Mouse (Mus musculus): ENCODE results near the gene Vps51. TPM values are rescaled to one million over a fixed set of nuclear protein-coding genes. Genes with fewer than 3 reads are reported as not detected.
"Not testable (repeated sequence)": the region's sequence is repeated elsewhere in the genome, so short reads cannot be mapped to it uniquely, and the experiment has no call there.

The Vps51 gene
- total RNA-seq, 2 experiments from 2014 or later: 15.7 to 19.3 TPM

DNA sequence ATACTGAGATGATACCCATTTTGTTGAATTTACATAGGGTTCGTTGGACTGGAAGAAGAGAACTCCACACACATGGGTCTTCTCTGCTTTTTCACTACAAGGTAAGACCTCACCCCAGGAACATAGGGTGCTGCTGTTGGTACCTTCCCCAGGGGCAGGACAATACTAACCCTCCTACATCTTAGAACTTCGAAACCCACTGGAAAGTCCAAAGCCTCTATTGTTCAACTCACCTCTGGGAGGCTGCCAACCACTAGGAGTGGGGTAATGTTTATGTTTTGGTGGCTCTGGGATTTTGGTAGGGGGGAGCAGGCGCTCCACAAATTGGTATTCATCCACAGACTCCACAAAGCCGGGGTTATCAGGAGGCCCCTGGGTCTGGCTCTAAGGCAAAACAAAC lies 20.3 kb downstream of the Vps51 start:
- intact Hi-C loops (cut with DNase I): no loop called here
- DNase-seq: no peak

DNA sequence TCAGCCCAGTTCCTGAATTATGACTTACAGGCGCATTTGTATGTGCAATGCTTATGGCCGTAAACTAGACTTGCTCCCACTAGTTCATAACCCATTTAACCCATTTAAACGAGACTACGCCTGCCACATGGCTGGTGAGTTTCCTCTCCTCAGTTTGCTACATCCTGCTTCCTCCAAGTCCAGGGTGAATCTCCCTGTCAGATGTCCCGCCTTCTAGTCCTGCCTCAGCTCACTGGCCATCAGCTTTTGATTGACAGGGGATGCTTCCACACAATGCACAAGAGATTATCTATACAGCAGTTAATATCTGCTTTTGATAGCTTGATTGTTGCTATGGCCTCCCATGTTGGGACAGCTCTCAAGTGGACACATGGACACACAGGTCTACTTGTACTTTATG lies 22.7 kb downstream of the Vps51 start:
- DNase-seq: no peak
- intact Hi-C loops (cut with DNase I): no loop called here

DNA sequence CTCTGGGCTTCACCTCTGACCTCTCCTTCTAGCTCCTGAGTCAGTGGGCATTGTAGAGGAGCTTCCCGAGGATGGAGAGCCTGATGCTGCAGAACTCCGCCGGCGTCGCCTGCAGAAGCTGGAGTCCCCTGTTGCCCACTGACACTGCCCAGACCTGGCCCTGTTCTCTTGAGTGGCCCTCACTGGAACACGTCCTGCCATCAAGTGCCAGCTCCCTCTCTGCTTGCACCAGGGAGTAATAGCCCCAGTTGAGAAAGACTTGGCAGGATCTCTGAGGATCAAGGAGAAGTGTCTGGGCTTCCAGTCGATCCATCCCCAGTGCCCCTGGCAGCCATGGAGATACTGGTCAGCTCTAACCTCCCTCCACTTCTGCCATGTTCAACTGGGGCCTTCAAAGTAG lies 24.5 kb downstream of the Vps51 start:
- DNase-seq: no peak
- intact Hi-C loops (cut with DNase I): no loop called here

DNA sequence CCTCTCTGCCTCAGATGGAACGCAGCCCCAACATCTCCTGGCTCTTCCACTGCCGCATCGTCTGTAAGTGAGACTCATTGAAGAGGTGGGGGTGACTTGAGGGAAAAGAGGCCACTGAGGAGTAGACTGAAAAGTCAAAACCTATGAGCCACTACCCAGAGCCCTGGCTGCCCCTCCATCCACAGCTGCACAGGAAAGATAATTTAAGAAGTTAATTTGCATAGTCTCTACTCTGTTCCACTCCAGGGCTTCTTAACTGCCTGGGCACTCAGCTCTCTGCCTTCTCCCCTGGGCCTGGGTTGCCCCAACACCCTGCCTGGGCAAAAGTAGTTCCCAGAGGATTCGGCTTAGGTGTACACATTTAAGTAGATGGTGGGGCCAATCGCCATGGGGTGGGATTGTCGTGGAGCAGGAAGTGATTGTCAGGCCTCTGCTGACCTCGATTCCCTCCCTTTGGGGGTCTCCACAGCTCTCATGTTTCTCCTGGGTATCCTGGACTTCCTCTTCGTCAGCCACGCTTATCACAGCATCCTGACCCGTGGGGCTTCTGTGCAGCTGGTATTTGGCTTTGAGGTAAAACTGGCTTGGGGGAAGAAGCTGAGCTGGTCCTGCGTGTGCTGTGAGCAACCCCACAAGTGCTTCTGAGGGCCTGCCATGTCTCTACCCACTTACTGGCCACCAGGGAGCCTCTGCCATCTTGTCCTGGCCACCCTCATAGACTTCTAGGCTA lies 28.2 kb downstream of the Vps51 start:
- intact Hi-C loops (cut with DNase I): no loop called here
- DNase-seq: no peak

DNA sequence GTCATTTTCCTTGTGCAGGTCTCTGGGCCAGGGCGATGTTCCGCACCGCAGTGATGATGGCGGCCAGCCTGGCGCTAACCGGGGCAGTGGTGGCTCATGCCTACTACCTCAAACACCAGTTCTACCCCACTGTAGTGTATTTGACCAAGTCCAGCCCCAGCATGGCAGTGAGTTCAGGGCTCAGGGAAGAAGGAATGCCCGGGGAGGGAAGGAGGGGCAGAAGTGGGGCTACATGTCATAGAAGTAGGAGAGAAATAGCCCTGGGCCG lies 29.2 kb downstream of the Vps51 start:
- intact Hi-C loops (cut with DNase I): no loop called here

DNA sequence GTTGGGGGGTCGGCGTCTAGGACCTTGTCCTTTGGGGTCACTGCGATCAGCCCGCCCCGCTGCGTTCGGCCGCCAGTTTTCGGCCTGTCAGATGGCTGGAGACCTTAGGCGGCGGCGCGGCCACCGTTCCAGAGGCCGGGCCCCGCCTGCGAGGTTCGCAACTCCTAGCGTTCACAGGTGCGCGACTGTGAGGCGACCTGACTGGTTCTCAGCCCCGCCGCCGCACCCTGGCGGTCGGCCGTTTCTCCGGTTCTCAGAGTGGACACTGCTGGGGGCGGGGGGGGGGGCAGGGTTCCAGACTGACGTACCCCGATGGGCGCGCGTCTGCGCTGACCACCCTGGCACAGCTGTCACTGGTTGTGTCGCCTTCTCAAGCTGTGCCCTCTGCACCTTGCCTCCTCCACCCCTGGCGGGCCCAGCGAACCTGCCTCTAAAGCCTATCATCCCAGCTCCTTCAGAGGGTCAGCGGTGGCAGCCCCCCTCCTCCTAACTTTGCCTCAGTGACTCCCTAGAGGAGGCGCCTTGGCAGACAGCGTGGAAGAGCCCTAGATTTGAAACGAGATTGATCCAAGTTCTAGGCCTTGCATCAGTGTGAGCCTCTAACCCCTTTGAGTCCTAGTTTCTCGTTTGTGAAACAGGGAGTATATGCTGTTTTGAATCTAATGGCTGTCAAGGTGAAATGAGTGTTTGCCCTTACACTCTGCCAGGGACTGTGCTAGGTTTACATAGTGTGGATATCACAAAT lies 29.7 kb downstream of the Vps51 start:
- intact Hi-C loops (cut with DNase I): no loop called here
- DNase-seq: no peak

More for the DNA sequence above, 29.2 kb downstream of the Vps51 start:
- no peak for DNase-seq

DNA sequence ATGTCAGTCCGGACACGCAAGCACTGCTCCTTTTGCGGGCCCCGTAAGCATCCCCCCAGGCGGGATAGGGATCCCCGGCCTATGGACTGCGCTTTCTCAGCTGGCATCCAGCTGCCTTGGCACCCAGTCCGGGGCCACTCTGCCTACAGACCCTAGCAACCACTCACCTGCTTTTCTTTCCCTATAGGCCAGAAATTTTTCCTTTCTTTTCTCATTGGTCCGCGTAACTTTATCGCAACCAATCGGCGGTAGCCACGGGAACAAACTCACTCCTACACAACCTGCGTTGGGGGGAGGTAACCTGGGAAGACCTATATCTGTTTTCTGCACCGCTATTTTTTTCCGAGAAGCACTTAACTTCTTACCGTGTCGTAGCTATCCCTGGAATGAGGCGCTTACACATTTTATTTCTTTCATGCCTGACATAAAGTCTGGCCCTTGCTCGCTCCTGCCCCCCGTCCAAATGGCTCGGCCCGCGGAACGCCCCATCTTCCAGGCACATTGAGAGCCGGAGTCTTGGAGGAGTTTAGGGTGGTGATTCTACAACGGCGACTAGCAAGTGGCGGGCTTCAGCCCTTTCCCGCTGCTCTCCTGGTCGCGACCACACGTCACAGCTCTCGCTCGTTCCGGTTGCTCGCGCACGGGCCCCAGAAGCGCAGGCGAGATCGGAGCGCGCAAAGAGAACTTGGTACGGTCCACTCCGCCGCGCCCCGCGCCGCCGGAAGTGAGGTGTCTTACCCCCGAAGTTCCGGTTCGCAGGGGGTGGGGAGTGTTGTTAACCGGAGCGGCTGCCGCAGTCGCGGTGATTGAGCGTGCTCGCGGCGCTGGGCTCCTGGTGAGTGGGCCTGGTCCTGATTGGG lies 30.5 kb downstream of the Vps51 start, which contains the start of gene Syvn1:
TSS of gene Syvn1 (plus strand) at position 283 of the 860 bp plus-strand sequence.
- intact Hi-C loops (cut with DNase I): no loop called here

DNA sequence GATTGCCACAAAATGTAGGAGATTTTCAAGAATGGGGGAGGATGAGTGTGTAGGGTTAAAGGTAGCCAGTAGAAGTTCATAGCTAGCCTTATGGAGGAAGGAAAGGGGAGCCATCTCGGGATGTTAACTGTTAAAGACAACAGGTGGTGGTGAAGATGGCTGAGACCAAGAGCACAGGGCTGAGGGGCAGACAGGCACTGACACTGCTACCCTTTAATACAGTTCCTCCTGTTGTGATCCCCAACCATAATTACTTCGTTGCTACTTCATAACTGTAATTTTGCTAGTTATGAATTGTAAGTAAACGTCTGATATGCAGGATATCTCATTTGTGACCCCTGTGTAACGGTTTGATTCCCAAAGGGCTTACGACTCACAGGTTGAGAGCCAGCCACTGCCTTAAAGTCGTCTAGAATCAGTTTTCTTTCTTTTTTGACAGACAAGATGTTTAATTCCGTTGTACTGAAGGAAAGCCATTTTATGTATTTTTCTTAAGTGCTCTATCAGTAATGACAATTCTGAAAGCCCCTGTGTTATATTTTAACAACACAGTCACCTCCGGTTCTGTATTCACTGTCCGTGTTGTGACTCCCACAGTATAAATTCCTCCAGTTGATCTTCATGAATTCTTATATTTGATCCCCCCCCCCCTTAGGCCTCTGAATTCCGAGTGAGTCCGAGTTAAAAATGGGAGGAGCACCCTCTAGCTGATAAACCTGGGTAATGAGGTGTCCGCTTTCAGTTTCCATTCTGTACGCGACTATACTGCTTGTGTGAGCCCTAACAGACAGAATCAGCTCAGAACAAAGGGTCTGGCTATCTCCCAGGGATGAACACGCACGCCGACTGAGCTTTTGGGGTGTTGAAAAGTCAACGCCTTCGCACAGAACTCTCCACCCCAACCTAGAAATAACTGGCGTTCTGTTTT lies 31.4 kb downstream of the Vps51 start:
- intact Hi-C loops (cut with DNase I): no loop called here
- no peak for DNase-seq

More for the DNA sequence above, 30.5 kb downstream of the Vps51 start, which contains the start of gene Syvn1:
- peak; percentile 82 to 85 for DNase-seq

DNA sequence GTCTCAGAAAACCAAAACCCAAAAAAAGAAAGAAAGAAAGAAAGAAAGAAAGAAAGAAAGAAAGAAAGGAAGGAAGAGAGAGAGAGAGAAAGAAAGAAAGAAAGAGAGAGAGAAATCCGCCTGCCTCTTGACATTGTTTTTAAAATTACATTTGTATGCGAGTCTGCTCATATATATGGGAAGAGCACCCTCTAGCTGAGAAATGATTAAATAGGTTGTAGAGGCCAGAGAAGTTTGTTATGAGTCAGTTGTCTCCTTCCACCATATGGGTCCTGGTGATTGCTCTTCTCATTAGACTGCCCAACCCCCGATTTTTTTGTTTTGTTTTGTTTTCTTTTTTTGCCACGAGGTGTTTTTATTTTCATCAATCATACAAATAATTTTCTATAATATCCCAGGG lies 32.9 kb downstream of the Vps51 start:
- DNase-seq; intact Hi-C loops (cut with DNase I): not testable (repeated sequence)

DNA sequence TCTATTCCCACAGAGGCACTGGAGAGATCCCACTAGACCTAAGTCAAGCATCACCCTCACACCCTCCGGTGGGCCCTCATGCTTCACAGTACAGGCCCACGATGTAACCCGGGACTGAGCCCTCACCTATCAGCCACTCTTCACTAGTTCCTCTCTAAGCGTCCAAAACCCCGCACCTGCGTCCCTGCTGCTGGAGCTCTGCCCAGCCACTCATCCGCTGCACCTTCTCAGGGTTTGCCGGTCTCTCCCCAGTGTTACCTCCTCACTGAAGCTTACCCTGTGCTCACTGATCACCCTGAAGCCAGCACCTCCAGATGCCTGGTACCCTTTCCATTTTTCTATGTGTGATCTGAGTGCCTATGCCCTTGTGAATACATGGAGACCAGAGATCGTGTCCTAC lies 34.7 kb downstream of the Vps51 start:
- intact Hi-C loops (cut with DNase I): no loop called here
- no peak for DNase-seq

DNA sequence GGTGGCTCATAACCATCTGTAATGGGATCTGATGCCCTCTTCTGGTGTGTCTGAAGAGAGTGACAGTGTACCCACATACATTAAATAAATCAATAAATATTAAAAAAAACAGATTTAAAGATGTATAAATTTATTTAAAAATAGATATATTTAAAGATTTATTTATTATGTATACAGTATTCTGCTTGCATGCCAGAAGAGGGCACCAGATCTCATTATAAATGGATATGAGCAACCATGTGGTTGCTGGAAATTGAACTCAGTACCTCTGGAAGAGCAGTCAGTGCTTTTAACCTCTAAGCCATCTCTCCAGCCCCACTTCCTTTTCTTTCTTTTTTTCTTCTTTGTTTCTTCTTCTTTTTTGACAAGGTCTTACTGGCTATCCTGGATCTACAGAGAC lies 37.0 kb downstream of the Vps51 start:
- intact Hi-C loops (cut with DNase I): no loop called here
- DNase-seq: no peak

DNA sequence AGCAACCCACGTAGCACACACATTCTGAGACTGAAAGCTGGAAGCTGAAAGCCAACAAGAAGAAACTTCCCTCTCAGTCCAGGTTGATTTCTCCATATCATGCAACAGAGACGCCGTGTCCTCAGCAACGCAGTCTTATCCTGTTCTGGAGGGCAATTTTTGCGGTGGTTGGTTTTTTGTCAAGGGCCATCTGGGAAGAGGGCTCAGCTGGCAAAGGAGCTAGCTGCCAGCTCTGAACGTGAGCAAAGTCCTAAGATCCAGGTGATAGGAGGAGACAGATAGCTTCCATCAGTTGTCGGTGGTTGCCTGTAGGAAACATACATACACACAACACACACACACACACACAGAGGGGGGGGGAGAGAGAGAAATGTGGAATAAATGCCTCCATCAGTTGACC lies 38.7 kb downstream of the Vps51 start:
- intact Hi-C loops (cut with DNase I): no loop called here
- no peak for DNase-seq

DNA sequence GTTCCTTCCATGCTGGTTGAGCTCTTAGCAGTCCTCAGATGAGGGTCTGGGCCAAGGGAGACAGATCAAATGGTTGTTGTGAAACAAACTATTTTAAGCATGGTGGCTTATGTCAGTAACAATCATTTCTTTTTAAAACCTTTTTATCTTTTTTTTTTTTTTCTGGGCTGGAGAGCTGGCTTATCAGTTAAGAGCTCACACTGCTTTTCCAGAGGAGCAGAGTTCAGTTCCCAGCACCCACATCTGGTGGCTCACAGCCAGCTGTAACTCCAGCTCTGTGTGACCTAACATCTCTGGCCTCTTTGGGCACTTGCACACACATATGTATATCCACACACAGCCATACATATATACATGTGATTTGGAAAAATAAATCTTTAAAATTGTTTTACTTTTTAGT lies 39.3 kb downstream of the Vps51 start:
- intact Hi-C loops (cut with DNase I): no loop called here
- DNase-seq: no peak

DNA sequence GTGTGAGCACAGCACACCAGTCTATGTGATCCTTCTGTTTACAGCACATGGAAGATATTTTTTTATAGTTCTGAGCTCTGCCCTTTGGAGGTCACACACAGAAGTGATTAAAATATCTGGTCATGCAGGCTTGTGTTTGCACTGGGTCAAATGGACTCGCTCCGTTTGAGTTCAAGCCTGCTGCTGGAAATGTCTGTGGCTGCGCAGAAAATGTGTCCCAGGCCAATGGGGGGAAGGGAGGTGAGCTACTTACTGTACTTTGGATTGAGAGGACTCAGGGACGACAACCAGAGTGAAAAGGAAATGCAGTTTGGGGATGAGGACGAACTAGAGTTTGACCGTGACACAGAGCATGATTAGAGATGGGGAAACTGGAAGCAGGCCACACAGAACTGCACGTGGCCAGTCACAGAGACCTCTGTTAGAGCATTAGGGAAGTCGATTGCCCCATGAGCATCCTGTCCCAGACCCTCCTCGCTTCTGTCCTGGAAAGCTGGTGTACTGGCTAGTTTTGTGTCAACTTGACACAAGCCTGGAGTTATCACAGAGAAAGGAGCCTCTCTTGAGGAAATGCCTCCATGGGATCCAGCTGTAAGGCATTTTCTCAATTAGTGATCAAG lies 41.0 kb downstream of the Vps51 start:
- DNase-seq: no peak
- intact Hi-C loops (cut with DNase I): no loop called here

DNA sequence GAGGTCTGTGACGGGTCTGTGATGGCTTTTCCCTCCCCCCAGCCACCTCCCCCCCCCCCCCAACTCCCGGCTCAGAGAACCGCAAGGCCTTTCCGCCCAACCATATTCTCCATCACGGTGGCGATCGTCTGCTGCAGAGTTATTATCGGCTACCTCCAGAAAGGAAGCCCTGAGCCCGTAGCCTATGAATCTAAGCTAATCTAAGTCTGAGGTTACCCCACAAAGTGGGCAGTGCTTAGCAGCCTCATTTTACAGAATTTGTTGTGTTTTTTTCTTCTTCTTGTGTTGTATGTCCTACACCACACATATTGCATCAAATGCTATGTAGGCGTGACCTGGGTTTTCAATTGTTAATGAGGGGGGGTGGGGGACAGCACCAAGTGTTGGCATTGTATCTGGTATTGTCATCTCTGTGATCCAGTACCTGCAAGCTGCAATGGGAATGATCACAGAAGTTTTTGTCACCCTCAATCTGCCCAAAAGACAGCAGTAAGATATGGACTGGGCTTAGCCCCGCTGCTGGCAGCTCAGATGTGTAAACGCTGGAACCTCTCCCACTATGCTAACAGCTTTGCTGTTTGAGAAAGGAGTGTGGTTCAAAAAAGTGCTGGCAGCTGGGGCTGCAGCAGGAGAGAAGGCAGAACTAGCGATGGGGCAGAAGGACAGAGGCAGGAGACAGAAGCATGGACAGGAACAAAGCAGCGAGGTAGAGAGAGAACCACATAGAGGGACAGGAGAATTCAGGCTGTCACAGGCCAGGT lies 46.3 kb downstream of the Vps51 start:
- no peak for DNase-seq
- intact Hi-C loops (cut with DNase I): no loop called here

DNA sequence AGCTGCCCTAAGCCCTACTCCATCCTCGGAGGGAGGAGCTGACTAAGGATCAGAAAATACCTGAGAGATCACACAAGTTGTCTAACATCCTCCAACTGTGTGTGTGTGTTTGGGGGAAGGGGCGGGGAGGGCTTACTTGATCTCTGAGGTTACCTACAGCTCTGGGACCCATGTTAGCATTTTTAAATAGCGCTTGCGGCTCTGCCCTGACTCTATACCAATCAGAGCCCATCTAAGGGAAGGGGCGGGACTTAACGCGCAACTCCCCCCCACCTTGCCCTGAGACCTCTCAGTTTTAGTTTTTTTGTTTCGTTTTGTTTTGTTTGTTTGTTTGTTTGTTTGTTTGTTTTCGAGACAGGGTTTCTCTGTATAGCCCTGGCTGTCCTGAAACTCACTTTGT lies 47.6 kb downstream of the Vps51 start:
- intact Hi-C loops (cut with DNase I): no loop called here
- DNase-seq: no peak

DNA sequence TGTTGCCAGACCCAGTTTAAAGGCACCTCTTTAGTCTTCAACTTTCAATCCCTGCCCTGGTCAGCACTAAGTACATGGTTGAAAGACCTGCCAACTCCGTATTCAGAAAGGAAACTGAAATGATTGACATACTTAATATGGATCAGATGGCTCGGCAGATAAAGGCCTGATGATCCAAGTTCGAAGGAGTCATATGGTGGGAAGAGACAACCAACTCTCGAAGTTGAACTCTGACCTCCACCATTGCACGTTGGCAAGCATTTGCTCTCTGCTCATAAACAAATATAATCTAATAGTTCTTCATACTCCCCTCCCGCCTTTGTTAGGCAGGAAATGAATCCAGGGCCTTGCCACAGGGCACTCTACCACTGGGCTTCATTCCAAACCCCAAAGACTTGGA lies 48.0 kb downstream of the Vps51 start:
- intact Hi-C loops (cut with DNase I): no loop called here
- DNase-seq: no peak

DNA sequence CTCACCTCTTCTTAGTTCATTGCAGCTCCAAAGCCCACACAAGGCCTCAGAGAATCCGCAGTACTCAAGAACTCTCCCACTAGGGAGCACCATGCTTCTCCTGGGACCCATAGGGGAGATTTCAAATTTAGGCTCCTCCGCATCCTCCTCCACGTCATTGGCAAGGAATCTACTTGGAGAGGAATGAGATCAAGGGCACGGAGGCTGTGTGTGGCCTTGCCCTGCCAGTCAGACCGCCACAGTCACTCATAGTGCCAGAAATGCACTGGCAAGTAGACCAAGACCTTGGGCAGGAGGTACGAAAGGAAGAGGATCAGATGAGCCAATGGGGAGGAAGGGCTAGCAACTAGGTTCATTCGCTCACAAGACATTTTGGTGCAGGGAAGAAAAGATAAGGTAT lies 53.1 kb downstream of the Vps51 start:
- intact Hi-C loops (cut with DNase I): no loop called here

DNA sequence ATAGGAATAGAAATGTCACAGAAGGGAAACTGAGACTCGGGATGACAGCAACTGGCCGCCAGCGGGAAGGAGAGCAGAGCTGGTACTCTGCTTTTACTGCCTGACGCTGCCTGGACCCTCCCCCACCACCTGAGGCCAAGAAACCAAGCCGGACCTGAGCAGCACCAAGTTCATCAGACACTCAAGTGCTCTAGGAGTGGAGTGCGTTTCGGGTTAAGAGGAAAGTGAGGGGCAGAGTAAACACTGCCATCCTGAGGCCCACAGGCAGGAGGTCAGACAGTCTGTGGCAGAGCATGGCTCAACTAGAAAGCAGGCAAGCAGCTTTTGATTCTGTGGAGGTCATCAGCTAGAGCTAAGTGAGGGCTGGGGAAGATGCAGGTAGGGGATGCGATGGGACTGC lies 54.0 kb downstream of the Vps51 start:
- intact Hi-C loops (cut with DNase I): no loop called here
- no peak for DNase-seq

More for the DNA sequence above, 53.1 kb downstream of the Vps51 start:
- no peak for DNase-seq

Data from gastrocnemius, postnatal 36 days (tissue).